Mouse (Mus musculus) ES-E14 (cell line): ENCODE measurements at regions not wholly inside any gene's neighbourhood (a gene's known extent, or its start where the extent isn't known, plus 50 kb on each side); places are given as distances from the start of the nearest gene placed in this dataset.

Source experiments
- HCFC1 ChIP-seq: IDR thresholded peaks from 2 replicates; pipeline ENCODE4 v1.6.1; 2012; ENCODE audit warnings: low read length, inconsistent platforms, borderline replicate concordance; ENCODE audit not compliant: insufficient read depth
- MAFK ChIP-seq: IDR thresholded peaks from 2 replicates; pipeline ENCODE4 v1.6.1; 2014; ENCODE audit warnings: mild to moderate bottlenecking, low read depth, low read length, inconsistent platforms; ENCODE audit not compliant: insufficient read depth
- ZC3H11A ChIP-seq: IDR thresholded peaks from 2 replicates; pipeline ENCODE4 v1.6.1; 2012; ENCODE audit warnings: low read depth, mild to moderate bottlenecking, inconsistent platforms, low read length, borderline replicate concordance
- ZNF384 ChIP-seq: IDR thresholded peaks from 2 replicates; pipeline ENCODE4 v1.6.1; 2012; ENCODE audit warnings: low read depth, low read length, inconsistent platforms

DNA sequence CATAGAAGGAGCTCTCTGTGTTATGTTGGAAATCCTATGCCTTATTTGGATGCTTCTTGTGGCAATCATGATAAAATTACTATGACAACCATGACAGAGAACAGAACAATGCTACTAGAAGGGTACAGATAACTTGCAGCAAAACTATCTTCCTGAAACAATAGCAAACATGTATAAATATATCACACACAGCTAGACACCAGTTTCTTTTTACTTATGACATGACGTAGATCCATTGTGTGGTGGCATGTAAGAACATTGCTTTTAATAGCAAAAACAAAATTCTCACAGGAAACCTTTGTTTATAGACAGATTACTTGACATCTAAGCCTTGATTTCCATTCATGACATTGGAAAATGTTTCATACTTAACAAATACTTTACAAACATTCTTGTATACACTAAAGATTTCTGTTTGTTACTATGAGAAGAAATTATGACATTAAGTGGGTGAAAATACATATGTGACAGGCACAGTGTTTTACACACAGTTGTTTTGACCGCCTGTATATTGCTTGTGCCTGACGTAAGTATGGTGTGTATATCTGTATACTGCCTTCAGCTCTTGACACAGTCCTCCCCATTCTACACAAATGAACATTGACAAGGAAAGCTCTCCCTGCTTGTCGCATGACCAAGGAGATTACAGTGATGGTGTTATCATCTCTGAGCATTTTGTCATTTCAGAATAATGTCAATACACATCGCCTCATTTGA lies 113.6 kb upstream of the Emcn start:
- TF ChIP-seq HCFC1 (no peak), MAFK (no peak), ZNF384 (no peak), ZC3H11A (no peak)
